Mouse (Mus musculus) heart, postnatal 14 days (tissue): ENCODE measurements around the gene Ubtd1. TPM values are rescaled to one million over a fixed set of nuclear protein-coding genes. Genes with fewer than 3 reads are reported as not detected.
"Not testable (repeated sequence)": the region's sequence is repeated elsewhere in the genome, so short reads cannot be mapped to it uniquely, and the experiment has no call there.

Experiments
- DNase-seq, 2 experiments: peaks; one replicate each; pipeline ENCODE4 v3.0.0; 2021 to 2022
- intact Hi-C: fragments of 180-260 bp; cut with DNase I; formaldehyde crosslinking; loops from one replicate; pipeline ENCODE4 v1.15.1; 2025
- total RNA-seq, 2 experiments: library from RNA; stranded (reverse); gene quantifications; 2 replicates each; pipeline ENCODE4 v1.2.3; 2021

Gene Ubtd1
- total RNA-seq, 2 experiments from 2014 or later, result 25.9 to 28.0 TPM

DNA sequence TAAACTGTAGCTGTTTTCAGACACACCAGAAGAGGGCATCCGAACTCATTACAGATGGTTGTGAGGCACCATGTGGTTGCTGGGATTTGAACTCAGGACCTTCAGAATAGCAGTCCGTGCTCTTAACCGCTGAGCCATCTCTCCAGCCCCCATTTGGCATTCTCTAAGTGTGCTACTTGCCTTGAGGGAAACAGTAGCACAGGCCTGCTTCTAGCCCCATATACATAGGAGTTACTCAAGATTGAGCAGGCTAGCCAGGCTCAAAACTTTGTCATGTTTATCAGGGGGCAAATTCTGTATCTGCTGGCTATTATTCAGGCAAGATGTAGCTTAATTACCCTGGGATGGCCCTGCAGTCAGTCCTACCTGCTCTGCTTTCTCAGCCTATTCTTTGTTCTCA lies 69.8 kb downstream of the Ubtd1 start:
- intact Hi-C loops, result no loop called here
- no peak for DNase-seq

DNA sequence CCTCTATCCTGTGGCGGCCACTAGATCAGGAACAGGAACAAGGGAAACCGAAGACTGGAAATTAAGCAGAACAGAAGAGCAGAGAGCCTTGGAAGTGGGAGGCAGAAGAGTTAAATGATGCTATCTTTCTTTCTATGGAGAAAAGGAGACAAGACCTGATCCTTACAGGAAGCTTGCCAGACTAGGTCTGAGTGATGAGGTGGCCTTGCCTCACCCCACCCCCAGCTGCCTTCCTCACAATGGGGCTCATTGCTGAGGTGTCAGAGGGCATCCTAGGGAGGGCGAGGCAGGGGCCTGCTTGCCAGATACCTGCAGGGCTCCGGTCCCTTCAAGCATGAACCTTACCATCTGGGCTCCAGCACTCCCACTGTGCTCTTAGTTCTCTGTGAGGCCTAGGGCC lies 70.4 kb downstream of the Ubtd1 start, which contains the start of gene 4933411K16Rik:
TSS of gene 4933411K16Rik (plus strand) at position 301 of the 400 bp plus-strand sequence.
- intact Hi-C loops, result no loop called here
- no peak for DNase-seq

DNA sequence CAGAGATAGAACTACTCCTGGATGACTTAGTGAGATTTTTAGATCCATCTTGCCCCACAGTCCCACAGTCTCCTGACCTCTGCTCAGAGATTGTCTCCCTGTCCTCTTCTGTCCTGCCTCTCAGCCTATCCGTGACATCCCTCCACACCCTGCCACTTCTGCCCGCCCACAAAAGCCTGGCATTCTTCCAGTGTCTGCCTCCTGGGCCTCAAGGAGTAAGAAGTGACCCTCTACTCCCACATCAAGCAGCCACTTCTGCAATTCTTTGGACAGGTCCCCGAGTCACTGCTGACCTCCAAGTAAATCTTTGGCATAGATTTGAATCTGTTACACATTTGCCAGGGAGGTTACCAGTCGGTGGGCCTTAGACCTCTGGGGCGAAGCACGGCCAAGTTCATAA lies 72.7 kb downstream of the Ubtd1 start:
- intact Hi-C loops, result no loop called here
- DNase-seq, result no peak

DNA sequence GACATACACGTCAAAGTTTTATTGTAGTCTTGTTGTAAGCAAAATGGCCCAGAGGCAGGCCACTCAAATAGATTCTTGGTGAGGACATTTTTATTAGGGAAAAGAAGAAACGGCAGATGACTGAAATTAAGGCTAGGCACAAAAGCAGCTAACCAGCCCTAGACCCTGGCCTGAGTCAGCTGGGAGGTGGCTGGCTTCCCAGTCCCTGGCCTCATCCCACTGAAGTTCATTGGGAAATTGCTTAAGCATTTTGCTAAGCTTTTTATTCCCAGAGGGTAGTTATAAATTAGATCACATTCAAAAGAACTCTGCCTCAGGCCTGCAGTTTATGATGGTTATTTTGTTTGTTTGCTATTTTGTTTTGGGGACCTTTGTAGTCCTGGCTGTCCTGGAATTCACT lies 74.3 kb downstream of the Ubtd1 start:
- intact Hi-C loops, result no loop called here
- peak; percentile 71 to 78 for DNase-seq

DNA sequence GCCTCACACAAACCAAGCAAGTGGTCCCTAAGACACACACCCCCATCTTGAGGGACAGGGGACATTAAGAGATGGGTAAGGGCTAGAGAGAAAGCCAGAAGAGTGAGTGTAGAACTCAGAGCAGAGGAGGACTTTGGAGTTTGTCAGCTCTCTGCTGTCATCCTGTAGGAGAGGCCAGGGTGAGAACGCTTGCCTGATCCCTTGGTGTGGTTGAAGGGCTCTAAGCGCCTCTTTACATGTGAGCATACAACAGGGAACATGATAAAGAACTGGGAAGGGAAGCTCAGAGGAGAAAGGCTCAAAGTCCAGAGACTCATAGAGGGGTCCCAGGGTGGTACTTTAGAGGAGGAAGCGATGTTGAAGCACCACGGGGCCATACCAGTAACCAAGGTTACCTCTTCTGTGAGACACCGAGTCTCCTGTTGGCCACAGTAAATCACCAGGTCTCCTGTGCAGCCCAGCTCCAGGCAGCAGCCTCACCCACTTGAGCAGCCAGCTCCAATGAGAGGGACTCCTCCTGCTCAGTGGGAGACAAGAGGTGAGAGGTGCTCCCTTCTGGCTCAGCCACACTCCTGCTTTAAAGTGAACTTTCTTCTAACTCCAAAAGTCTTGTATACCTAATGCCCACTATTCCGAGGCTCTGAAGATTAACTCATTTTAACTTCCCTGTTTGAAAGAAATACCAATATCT lies 75.3 kb downstream of the Ubtd1 start:
- DNase-seq, result no peak
- intact Hi-C loops, result no loop called here

DNA sequence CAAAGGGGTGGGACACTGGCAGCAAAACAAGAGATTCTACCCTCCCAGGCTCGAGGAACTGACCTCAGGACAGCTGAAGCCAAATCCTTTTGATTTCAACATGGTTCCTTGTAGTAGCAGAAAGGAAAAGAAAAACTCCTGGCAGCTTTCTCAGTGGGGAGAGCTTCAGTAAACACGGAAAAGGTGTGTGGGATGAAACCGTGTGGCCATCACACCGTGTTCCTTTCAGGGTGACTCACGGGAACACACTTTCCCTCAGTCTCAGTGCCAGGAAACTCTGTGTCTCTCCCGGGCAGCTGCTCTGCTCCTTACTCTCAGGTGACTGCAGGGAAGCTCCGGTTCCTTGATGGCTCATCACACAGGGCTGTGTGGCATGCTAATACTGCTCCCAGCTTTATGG lies 76.9 kb downstream of the Ubtd1 start:
- no peak for DNase-seq
- intact Hi-C loops, result no loop called here

DNA sequence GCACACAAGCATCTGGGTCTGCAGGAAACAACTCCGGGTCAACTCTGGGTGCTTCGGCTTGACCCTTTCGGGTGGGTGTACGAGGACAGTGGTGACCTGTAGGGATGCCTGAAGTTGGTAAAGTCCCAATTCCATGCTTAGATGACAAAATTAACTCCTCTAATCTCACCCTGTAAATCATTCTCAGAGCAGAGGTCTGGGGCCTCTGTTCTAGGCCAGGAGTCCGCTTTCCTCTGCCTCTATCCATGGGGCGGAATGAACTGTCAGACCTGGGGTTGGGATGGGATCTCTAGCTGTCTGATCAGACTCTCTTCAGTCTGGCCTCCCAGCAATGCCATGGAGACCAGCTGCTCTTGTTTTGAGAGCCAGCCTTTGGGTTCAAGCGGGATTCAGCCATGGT lies 79.9 kb downstream of the Ubtd1 start:
- intact Hi-C loops, result no loop called here
- no peak for DNase-seq

DNA sequence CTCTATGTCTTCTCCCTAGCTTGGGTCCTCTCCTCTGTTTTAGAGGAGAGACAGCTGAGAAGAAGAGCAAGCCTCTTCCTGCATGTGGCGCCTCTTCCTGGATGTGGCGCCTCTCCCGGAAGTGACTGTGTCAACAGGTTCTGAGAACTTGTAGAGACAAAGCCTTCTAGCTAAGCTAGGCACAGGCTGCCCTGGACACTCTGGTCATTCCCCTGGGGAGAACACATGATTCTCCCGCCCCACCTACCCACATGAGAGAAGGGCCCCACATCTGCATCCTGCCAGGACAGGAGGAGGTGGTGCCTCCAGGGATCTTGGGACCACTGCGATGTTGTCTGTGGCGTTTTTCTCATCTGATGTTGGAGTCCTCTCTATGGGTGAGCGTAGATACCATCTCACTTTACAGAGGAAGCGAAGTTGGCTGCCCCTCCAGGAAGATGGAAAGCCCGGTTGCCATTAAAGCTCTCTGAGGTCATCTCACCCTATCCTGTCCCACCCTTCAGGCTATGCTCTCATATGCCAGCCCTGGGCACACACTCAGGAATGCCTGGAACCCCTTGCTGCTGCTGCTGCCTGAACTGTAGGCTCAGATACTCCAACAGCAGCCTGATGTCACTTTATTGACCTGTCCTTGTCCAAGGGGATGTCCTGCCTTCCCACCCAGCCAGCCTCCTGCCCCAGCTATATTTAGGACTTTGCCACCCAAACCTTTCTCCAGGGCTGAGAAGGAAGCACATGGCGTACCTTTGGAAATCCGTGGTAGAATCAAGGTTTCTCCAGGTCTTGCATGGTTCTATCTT lies 87.1 kb downstream of the Ubtd1 start:
- peak in 1 of 2 experiments; percentile 35 for DNase-seq
- intact Hi-C loops, result loop anchor here (2.0 kb wide), 1 partner anchor 34 kb away; the partner anchor contains the start of gene Ankrd2

DNA sequence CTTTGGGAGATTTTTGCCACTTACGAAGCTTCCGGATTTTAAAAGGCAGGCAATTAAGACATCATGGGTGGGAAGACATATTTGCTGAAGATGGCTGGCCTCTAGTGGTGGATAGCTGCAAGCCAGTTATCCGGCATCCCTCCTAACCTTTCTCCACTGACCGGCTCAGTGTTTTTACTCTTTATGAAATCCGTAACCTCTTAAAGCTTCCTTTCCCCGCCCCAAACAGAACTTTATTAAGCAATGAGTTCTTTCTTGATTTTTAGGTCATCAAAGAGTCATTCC lies 87.6 kb downstream of the Ubtd1 start:
- peak in 1 of 2 experiments; percentile 25 for DNase-seq
- intact Hi-C loops, result loop anchor here (2.0 kb wide), 1 partner anchor 34 kb away; the partner anchor contains the start of gene Ankrd2

DNA sequence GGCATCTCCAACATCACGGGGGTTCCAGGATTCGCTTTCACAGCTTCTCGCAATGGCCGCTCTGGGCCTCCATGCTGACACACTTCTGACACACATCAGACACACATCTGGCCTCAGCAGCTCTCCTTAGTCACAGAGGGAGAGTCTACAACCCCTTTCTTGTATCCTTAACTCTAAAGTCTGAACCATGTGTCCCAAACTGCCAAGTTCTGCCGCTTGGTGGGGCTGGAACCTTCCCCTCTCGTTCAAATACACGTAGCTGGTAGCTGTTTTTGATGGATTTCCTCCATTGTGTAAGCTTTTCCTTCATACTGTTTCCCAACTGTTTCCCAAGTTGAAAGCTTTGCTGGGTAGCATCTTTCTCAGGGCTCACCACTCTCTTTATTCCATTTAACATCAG lies 89.7 kb downstream of the Ubtd1 start:
- no peak for DNase-seq

DNA sequence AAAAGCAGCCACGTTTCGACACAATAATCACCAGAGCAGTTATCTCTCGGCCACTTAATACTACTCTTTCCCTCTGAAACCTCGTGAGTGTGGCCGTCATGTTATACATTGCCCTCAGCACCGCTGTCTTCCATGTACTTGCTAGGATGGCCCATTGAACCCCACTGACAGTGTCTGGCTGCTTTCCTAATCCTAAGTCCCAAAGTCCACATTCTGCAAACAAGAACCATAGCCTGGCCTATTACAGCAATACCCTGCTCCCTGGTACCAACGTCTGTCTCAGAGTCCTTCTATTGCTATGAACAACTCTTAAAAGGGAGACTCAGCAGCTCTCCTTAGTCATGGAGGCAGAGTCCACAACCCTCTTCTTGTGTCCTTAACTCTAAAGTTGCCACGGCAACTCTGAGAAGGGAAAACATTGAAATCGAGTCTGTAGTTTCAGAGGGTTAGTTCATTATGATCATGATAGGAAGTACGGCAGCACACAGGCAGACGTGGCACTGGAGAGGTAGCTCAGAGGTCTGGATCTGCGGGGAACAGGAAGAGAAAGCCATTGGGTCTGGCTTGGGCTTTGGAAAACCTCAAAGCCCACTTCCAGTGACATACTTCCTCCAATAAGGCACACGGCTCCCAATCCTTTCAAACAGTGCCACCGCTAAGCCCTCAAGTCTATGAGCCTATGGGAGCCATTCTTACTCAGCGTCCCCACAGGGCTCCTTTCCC lies 90.5 kb downstream of the Ubtd1 start:
- intact Hi-C loops, result no loop called here
- no peak for DNase-seq

More for the DNA sequence above, 89.7 kb downstream of the Ubtd1 start:
- intact Hi-C loops, result no loop called here

DNA sequence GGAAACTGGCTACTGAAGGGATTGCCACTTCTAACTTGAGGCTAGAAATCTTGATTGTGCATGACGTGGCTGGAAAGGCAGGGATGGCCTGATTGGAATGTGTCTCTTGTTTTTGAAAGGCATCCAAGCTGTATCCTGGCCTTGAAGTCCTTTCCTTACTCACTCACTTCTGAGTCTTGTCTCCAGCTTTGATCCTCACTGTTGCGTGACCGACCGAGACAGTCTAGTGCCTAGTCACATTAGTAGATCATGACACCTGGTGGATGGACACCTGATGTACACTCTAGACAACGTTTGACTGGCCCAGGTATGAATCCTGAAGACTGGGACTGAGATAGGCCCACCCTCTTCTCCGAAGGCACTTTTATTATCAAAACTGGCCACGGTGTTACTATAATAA lies 91.2 kb downstream of the Ubtd1 start:
- intact Hi-C loops, result no loop called here
- no peak for DNase-seq

DNA sequence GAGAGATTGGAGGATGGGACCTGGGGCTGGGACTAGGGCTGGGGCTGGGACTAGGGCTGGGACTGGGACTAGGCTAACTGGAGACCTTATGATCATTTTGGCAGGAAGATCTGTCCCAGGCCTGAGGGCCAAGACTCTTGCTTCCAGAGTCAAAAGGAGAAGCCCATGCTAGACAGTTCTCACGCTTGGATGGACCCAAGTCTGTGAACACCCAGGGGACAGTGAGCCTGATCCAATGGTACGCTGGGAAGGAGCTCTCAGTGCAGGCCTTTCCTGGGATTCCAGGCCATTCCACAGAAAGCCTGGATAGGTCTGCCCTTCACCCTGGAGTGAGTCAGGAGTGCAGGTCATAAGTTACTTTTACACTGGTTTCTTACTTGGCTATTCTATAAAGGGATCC lies 93.5 kb downstream of the Ubtd1 start:
- no peak for DNase-seq
- intact Hi-C loops, result no loop called here

DNA sequence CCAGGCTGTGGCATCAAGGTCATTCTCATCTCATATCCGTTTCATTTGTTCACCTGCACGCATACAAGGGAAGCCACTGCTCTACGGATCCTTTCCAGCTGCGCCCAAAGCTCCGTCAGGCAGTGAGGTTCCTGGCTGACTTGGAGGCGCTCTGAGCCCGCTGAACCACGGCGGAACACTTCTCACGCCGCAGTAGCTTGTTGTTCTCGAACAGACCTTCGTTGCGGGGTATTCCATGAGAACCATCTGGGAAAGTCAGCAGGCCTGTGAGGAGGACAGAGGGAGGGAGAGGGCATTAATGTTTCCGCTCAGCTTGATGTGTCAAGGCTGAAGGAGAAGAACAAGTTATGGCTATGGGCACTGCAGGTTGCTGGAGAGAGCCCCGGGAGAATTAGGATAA lies 94.4 kb downstream of the Ubtd1 start:
- intact Hi-C loops, result no loop called here
- no peak for DNase-seq

DNA sequence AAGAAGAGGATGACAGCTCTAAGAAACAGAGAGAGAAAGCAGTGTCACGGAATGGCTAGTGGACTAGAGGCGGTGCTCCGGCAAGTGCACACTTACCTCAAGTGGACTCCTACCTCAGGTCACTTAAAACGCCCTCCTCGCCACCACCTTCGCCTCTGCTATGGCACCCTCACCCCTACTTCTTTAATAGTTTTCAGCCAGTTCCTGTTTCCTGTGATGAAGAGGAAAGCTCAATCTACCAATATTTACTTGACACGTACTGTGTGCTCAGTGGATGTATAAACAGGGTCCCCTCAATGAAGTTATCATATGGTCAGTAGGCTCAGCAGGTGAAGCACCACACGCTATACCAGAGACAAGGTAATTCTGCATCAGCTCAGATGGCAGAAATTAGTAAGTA lies 97.0 kb downstream of the Ubtd1 start:
- intact Hi-C loops, result no loop called here
- no peak for DNase-seq

DNA sequence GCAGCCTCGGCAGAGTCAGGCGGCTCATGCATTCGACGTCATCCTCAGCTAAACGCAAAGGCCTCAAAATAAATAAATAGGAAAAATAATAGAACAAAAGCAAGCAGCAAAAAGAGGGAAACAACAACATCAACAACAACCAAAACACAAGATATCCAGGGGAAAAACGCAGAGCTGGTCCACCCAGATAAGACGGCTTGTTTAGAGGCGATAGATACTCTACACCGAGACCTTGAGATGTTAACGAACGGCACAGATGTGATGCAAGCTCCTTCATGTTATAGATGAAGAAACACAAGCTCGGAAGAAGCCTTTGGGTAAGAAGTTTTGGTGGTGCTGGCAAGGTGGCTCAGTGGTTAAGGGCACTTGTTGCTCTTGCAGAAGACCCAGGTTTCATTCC lies 97.4 kb downstream of the Ubtd1 start:
- no peak for DNase-seq

DNA sequence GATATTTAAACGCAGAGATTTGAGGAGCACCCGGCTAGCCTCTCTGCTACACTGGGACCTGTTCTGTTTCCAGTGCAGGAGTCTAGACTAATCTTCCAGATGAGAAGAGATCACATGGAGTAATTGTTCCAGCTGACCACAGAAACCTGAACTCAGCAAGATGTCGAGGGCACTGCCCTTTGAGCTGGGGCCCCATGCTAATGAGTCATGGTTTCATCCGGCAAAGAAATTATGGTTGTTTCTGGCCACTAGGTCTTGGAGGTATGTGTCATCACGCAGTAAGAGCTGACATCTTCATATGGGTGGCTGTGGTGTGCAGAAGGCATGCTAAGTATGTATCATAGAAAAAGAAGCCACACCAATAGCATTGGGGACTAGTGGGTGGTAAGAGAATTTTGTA lies 98.4 kb downstream of the Ubtd1 start:
- intact Hi-C loops, result no loop called here
- no peak for DNase-seq

More for the DNA sequence above, 97.4 kb downstream of the Ubtd1 start:
- intact Hi-C loops, result no loop called here

DNA sequence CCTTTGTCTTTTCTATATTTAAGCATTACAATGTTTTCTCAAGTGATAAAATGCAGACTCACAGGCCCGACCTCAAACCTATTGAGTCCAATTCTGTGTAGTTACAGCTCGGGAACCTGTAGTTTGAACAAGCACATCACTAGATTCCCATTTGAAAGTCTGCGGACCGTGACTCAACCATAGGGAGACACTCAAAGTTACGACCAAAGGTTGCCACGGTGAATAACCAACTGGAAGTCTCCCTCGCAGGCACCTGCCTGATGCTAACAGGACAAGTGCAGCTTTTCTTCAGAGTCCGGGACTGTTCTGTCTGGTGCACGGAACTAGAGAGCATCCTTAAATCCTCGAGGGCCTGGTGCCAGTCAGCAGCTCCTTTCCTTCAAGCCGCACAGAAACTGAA lies 98.9 kb downstream of the Ubtd1 start:
- DNase-seq, result no peak
- intact Hi-C loops, result no loop called here

DNA sequence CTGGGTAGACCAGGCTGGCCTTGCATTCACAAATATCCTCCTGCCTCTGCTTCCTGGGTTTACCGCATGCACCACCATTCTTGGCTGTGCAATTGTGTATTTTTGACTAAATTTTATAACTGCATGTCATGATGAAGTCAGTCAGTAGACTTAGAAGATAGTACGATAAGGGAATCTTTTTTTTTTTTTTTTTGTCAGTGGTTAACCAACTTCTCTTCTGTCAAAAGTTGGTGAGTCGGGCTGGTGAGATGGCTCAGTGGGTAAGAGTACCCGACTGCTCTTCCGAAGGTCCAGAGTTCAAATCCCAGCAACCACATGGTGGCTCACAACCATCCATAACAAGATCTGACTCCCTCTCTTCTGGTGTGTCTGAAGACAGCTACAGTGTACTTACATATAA lies 100.0 kb downstream of the Ubtd1 start:
- intact Hi-C loops, DNase-seq: not testable (repeated sequence)
